Mouse (Mus musculus): ENCODE data around the gene Iqgap3.

The Iqgap3 gene

GRCm38 (mm10) chr3:88081345-88082223 lies at the start of gene Iqgap3:
Iqgap3 (plus strand) TSS chr3:88081971.
- peak; percentile 65 for DNase-seq (ENCODE audit: low spot score)

GRCm38 (mm10) chr3:88033506-88033905 lies 48.3 kb upstream of the Iqgap3 start:
- no peak for DNase-seq (ENCODE audit: low spot score)

- no peak for DNase-seq (ENCODE audit: low spot score)
Measured at GRCm38 (mm10) chr3:88035561-88036293, 46.0 kb upstream of the Iqgap3 start.

- peak; percentile 88 for DNase-seq (ENCODE audit: low spot score)
Measured at GRCm38 (mm10) chr3:88042661-88043421, 38.9 kb upstream of the Iqgap3 start, which contains the start of gene Gpatch4. Gpatch4 (plus strand) TSS chr3:88043108.

- DNase-seq (ENCODE audit: low spot score), result no peak
Measured at GRCm38 (mm10) chr3:88049532-88049931, 32.2 kb upstream of the Iqgap3 start.

- no peak for DNase-seq (ENCODE audit: low spot score)
Measured at GRCm38 (mm10) chr3:88057030-88057429, 24.7 kb upstream of the Iqgap3 start.

GRCm38 (mm10) chr3:88057902-88058696 lies 23.7 kb upstream of the Iqgap3 start, which contains the start of gene Naxe:
Naxe (minus strand) TSS chr3:88058495.
- DNase-seq (ENCODE audit: low spot score), result peak; percentile 76

GRCm38 (mm10) chr3:88068386-88068785 lies 13.4 kb upstream of the Iqgap3 start:
- DNase-seq (ENCODE audit: low spot score), result no peak

GRCm38 (mm10) chr3:88071783-88072182 lies 10.0 kb upstream of the Iqgap3 start:
- peak; percentile 78 for DNase-seq (ENCODE audit: low spot score)

GRCm38 (mm10) chr3:88073631-88074030 lies 8.1 kb upstream of the Iqgap3 start:
- no peak for DNase-seq (ENCODE audit: low spot score)

- DNase-seq (ENCODE audit: low spot score), result no peak
Measured at GRCm38 (mm10) chr3:88074351-88074750, 7.4 kb upstream of the Iqgap3 start.

GRCm38 (mm10) chr3:88074766-88075165 lies 7.0 kb upstream of the Iqgap3 start:
- no peak for DNase-seq (ENCODE audit: low spot score)

- DNase-seq (ENCODE audit: low spot score), result no peak
Measured at GRCm38 (mm10) chr3:88077441-88077840, 4.3 kb upstream of the Iqgap3 start.

GRCm38 (mm10) chr3:88078204-88078603 lies 3.6 kb upstream of the Iqgap3 start, which contains the start of gene Ttc24:
Ttc24 (minus strand) TSS chr3:88078304.
- no peak for DNase-seq (ENCODE audit: low spot score)

GRCm38 (mm10) chr3:88082224-88082618 lies 450 bp downstream of the Iqgap3 start:
- DNase-seq (ENCODE audit: low spot score), result no peak

- DNase-seq (ENCODE audit: low spot score), result no peak
Measured at GRCm38 (mm10) chr3:88082663-88083062, 892 bp downstream of the Iqgap3 start.

GRCm38 (mm10) chr3:88084001-88084400 lies 2.2 kb downstream of the Iqgap3 start:
- no peak for DNase-seq (ENCODE audit: low spot score)

GRCm38 (mm10) chr3:88085459-88085858 lies 3.7 kb downstream of the Iqgap3 start:
- DNase-seq (ENCODE audit: low spot score), result no peak

GRCm38 (mm10) chr3:88087688-88088087 lies 5.9 kb downstream of the Iqgap3 start:
- DNase-seq (ENCODE audit: low spot score), result peak; percentile 53

- DNase-seq (ENCODE audit: low spot score), result no peak
Measured at GRCm38 (mm10) chr3:88090106-88090505, 8.3 kb downstream of the Iqgap3 start.

- DNase-seq (ENCODE audit: low spot score), result no peak
Measured at GRCm38 (mm10) chr3:88090616-88091015, 8.8 kb downstream of the Iqgap3 start.

Data from T-cell, adult 2 months (primary cell).